Mouse (Mus musculus) embryonic facial prominence, embryonic 12.5 days (tissue): ENCODE data around the gene Clec4f. TPM values are rescaled to one million over a fixed set of nuclear protein-coding genes. Genes with fewer than 3 reads are reported as not detected.
"Not testable (repeated sequence)": the region's sequence is repeated elsewhere in the genome, so short reads cannot be mapped to it uniquely, and the experiment has no call there.

ENCODE experiments used
- ATAC-seq: fragments of 200-750 bp; cut with Nextera tagmentation; 2 replicates; pipeline ENCODE4 v1.8.0; 2017; ENCODE audit not compliant: insufficient number of reproducible peaks, insufficient read depth, low FRiP score, low TSS enrichment
- H3K27ac ChIP-seq: fragments of 300-500 bp; sonication (generic); 2 replicates; pipeline ENCODE4 v1.5.1; 2016; ENCODE audit warnings: mild to moderate bottlenecking
- H3K27me3 ChIP-seq: fragments of 300-500 bp; sonication (generic); 2 replicates; pipeline ENCODE4 v1.6.1; 2016; ENCODE audit warnings: mild to moderate bottlenecking, moderate library complexity
- H3K36me3 ChIP-seq: fragments of 300-500 bp; sonication (generic); 2 replicates; pipeline ENCODE4 v1.6.1; 2016; ENCODE audit warnings: mild to moderate bottlenecking
- H3K4me1 ChIP-seq: fragments of 300-500 bp; sonication (generic); 2 replicates; pipeline ENCODE4 v1.6.1; 2016
- H3K4me2 ChIP-seq: fragments of 300-500 bp; sonication (generic); replicated peaks from 2 replicates; pipeline ENCODE4 v1.6.1; 2016; ENCODE audit warnings: mild to moderate bottlenecking, moderate library complexity
- H3K4me3 ChIP-seq: fragments of 300-500 bp; sonication (generic); 2 replicates; pipeline ENCODE4 v1.5.1; 2016; ENCODE audit warnings: mild to moderate bottlenecking
- H3K9ac ChIP-seq: fragments of 300-500 bp; sonication (generic); 2 replicates; pipeline ENCODE4 v1.6.1; 2016; ENCODE audit warnings: mild to moderate bottlenecking, moderate library complexity
- H3K9me3 ChIP-seq: fragments of 300-500 bp; sonication (generic); 2 replicates; pipeline ENCODE4 v1.6.1; 2016; ENCODE audit warnings: mild to moderate bottlenecking, moderate library complexity
- WGBS: fragments of 180-500 bp; shearing (Covaris S2); methylation state at CpG from one replicate; pipeline ENCODE4 v1.1.7; 2016; 5-methylcytosine and 5-hydroxymethylcytosine counted together
- polyA plus RNA-seq: library from polyadenylated mRNA; unstranded; fragments of >200 nt; fragmentation: Nextera tagmentation; extraction: Ambion mirVana; gene quantifications from 2 replicates; pipeline ENCODE4 v1.2.1, GENCODE M21; 2016

Gene Clec4f
- polyA plus RNA-seq, 1 experiment from 2014 or later = not detected

DNA sequence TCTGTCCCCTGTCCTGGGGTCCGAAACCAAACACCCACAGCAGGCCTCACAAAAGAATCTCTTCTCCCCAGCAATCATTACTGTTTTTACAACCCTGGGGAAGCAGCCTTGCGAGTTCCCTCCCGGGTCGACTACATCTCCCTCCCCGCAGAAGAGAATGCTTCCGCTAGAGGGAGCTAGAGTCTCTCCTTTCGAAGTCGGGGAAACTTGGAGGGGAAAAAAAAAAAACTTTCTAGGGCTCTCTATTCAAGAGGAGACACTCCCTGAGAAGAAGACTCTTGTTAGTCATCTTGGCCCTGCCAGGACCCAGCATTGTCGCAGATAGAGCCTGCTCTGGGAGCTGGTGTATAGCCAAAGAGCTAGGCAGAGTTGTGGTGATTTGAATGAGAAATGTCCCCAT, 37.8 kb upstream of the Clec4f start:
- Histone ChIP-seq H3K4me1 (no peaks in the 10 kb centered on the region), H3K27ac (no peak overlapping the region), H3K9me3 (no peaks in the 10 kb centered on the region), H3K4me3 (no peak overlapping the region), H3K4me2 (no peak overlapping the region), H3K9ac (no peak overlapping the region), H3K36me3 (no peaks in the 10 kb centered on the region), H3K27me3 (peaks cover 96% of the 10 kb centered on the region)
- WGBS = 1% methylated on average over 9 of the region's 9 CpGs
- no peak for ATAC-seq

GRCm38 (mm10) chr6:83692962-83693361, 37.0 kb upstream of the Clec4f start:
- under 1% methylated on average over 12 of the region's 12 CpGs for WGBS
- ATAC-seq = no peak
- H3K9me3 ChIP-seq = no peaks in the 10 kb centered on the region
- no peaks in the 10 kb centered on the region for H3K4me1 ChIP-seq
- no peak overlapping the region for H3K9ac ChIP-seq
- H3K4me3 ChIP-seq = no peak overlapping the region
- H3K27me3 ChIP-seq = peaks cover 94% of the 10 kb centered on the region
- no peak overlapping the region for H3K4me2 ChIP-seq
- H3K36me3 ChIP-seq = no peaks in the 10 kb centered on the region
- H3K27ac ChIP-seq = no peak overlapping the region

- no peak for ATAC-seq
- Histone ChIP-seq H3K9ac (no peak overlapping the region), H3K36me3 (no peaks in the 10 kb centered on the region), H3K4me3 (no peak overlapping the region), H3K27me3 (peaks cover 79% of the 10 kb centered on the region), H3K4me2 (no peak overlapping the region), H3K27ac (no peak overlapping the region), H3K9me3 (no peaks in the 10 kb centered on the region), H3K4me1 (no peaks in the 10 kb centered on the region)
- 68% methylated on average over 2 of the region's 2 CpGs for WGBS
Measured at GRCm38 (mm10) chr6:83690936-83691335, 34.9 kb upstream of the Clec4f start.

GRCm38 (mm10) chr6:83690277-83690676, 34.3 kb upstream of the Clec4f start:
- H3K27ac ChIP-seq = no peak overlapping the region
- no peak for ATAC-seq
- 21% methylated on average over 4 of the region's 5 CpGs for WGBS
- no peaks in the 10 kb centered on the region for H3K4me1 ChIP-seq
- H3K27me3 ChIP-seq = peaks cover 75% of the 10 kb centered on the region
- H3K9me3 ChIP-seq = no peaks in the 10 kb centered on the region
- H3K9ac ChIP-seq = no peak overlapping the region
- no peaks in the 10 kb centered on the region for H3K36me3 ChIP-seq
- H3K4me3 ChIP-seq = no peak overlapping the region
- H3K4me2 ChIP-seq = no peak overlapping the region

GRCm38 (mm10) chr6:83689374-83689773, 33.4 kb upstream of the Clec4f start:
- Histone ChIP-seq H3K27ac (no peak overlapping the region), H3K4me1 (no peaks in the 10 kb centered on the region), H3K4me2 (no peak overlapping the region), H3K36me3 (no peaks in the 10 kb centered on the region), H3K9me3 (no peaks in the 10 kb centered on the region), H3K27me3 (peaks cover 72% of the 10 kb centered on the region), H3K4me3 (no peak overlapping the region), H3K9ac (no peak overlapping the region)
- WGBS = 81% methylated on average over 4 of the region's 4 CpGs
- ATAC-seq = no peak

- Histone ChIP-seq H3K4me2 (no peak within 1 kb of the TSS), H3K9ac (no peak within 1 kb of the TSS), H3K9me3 (no peaks in the 10 kb centered on the region), H3K27me3 (0 out of 2 replicates have a peak, but pooled peaks cover 10% of the 10 kb centered on the region), H3K4me1 (no peaks in the 10 kb centered on the region), H3K4me3 (no peak within 1 kb of the TSS), H3K36me3 (no peaks in the 10 kb centered on the region), H3K27ac (no peak within 1 kb of the TSS)
- no peak for ATAC-seq
- 71% methylated on average over 4 of the region's 4 CpGs for WGBS
Measured at GRCm38 (mm10) chr6:83677757-83678156, 21.8 kb upstream of the Clec4f start, which contains the start of gene Cd207. Cd207 (minus strand) TSS chr6:83677857.

GRCm38 (mm10) chr6:83673395-83673794, 17.4 kb upstream of the Clec4f start:
- Histone ChIP-seq H3K4me1 (no peaks in the 10 kb centered on the region), H3K27me3 (0 out of 2 replicates have a peak, but pooled peaks cover 5% of the 10 kb centered on the region), H3K36me3 (no peaks in the 10 kb centered on the region), H3K27ac (no peak overlapping the region), H3K9ac (no peak overlapping the region), H3K9me3 (no peaks in the 10 kb centered on the region), H3K4me2 (no peak overlapping the region), H3K4me3 (no peak overlapping the region)
- ATAC-seq = no peak
- WGBS = 9% methylated on average over 4 of the region's 4 CpGs

- no peak overlapping the region for H3K4me3 ChIP-seq
- H3K27me3 ChIP-seq = no peaks in the 10 kb centered on the region
- H3K4me2 ChIP-seq = no peak overlapping the region
- no peaks in the 10 kb centered on the region for H3K9me3 ChIP-seq
- WGBS = 89% methylated on average over 2 of the region's 2 CpGs
- no peaks in the 10 kb centered on the region for H3K4me1 ChIP-seq
- no peak overlapping the region for H3K9ac ChIP-seq
- no peaks in the 10 kb centered on the region for H3K36me3 ChIP-seq
- no peak overlapping the region for H3K27ac ChIP-seq
- ATAC-seq = no peak
Measured at GRCm38 (mm10) chr6:83665009-83665408, 9.0 kb upstream of the Clec4f start.

GRCm38 (mm10) chr6:83660821-83661220, 4.8 kb upstream of the Clec4f start:
- Histone ChIP-seq H3K4me3 (no peak overlapping the region), H3K4me2 (no peak overlapping the region), H3K27me3 (no peaks in the 10 kb centered on the region), H3K27ac (no peak overlapping the region), H3K9me3 (no peaks in the 10 kb centered on the region), H3K36me3 (no peaks in the 10 kb centered on the region), H3K9ac (no peak overlapping the region), H3K4me1 (no peaks in the 10 kb centered on the region)
- no peak for ATAC-seq
- 81% methylated on average over 4 of the region's 4 CpGs for WGBS

- Histone ChIP-seq H3K27ac (no peak overlapping the region), H3K4me3 (no peak overlapping the region), H3K27me3 (no peaks in the 10 kb centered on the region), H3K9me3 (no peaks in the 10 kb centered on the region), H3K4me1 (no peaks in the 10 kb centered on the region), H3K4me2 (no peak overlapping the region), H3K9ac (no peak overlapping the region), H3K36me3 (no peaks in the 10 kb centered on the region)
- ATAC-seq = no peak
- WGBS = 91% methylated on average over 10 of the region's 10 CpGs
Measured at GRCm38 (mm10) chr6:83646715-83647114, 9.3 kb downstream of the Clec4f start.

DNA sequence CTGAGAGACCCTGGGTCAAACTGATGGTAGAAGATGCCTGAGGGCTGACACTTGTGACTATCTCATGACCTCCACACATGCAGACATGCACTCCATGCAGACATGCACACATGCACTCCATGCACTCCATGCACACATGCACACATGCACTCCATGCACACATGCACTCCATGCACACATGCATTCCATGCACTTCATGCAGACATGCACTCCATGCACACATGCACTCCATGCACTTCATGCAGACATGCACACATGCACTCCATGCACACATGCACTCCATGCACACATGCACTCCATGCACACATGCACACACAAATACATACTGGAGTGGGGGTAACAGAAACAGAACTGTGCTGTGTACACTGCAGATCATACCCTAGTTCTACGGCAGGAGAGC, 20.7 kb downstream of the Clec4f start:
- Histone ChIP-seq H3K27ac (no peak overlapping the region), H3K4me2 (no peak overlapping the region), H3K9me3 (no peaks in the 10 kb centered on the region), H3K9ac (no peak overlapping the region), H3K27me3 (no peaks in the 10 kb centered on the region), H3K4me1 (no peaks in the 10 kb centered on the region), H3K4me3 (no peak overlapping the region), H3K36me3 (no peaks in the 10 kb centered on the region)
- WGBS = 88% methylated on average over 1 of the region's 1 CpGs
- ATAC-seq = no peak

GRCm38 (mm10) chr6:83634631-83635030, 21.4 kb downstream of the Clec4f start:
- H3K27me3 ChIP-seq, H3K9ac ChIP-seq, H3K4me2 ChIP-seq, ATAC-seq, H3K9me3 ChIP-seq, H3K27ac ChIP-seq, H3K36me3 ChIP-seq, H3K4me3 ChIP-seq, H3K4me1 ChIP-seq: not testable (repeated sequence)
- WGBS = 55% methylated on average over 4 of the region's 4 CpGs

DNA sequence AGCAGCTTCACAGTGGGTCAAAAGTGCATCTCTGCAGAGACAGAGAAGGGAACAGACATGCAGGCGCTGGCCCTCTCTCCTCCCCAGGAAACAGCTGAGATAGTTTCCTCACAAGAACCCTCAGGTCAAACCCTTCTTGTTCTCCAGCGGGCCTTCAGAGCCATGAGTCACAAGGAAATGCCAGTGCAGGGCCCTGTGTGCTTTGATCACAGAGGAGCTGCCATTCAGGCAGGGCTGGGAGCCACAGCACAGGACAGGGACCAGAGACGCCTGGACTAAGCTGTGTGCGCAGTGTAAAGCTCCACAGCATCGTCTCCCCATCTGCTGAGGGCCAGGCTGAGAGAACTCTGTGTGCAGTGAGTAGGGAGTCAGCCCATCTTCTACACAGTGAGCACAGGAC, 21.9 kb downstream of the Clec4f start:
- not testable (repeated sequence) for H3K9me3 ChIP-seq, H3K9ac ChIP-seq, H3K36me3 ChIP-seq, H3K4me2 ChIP-seq, ATAC-seq, H3K4me3 ChIP-seq, H3K27ac ChIP-seq, H3K4me1 ChIP-seq, H3K27me3 ChIP-seq
- 45% methylated on average over 5 of the region's 5 CpGs for WGBS
